Mouse (Mus musculus): ENCODE results near the gene Sec14l5. TPM values are rescaled to one million over a fixed set of nuclear protein-coding genes. Genes with fewer than 3 reads are reported as not detected.
A peak's percentile ranks its signal among the peaks of the same experiment; 100 is the strongest.
"Not testable (repeated sequence)": the region's sequence is repeated elsewhere in the genome, so short reads cannot be mapped to it uniquely, and the experiment has no call there.

The Sec14l5 gene
- total RNA-seq, 2 experiments from 2014 or later, result 10.9 to 12.9 TPM

GRCm38 (mm10) chr16:5214126-5214525 lies 67.2 kb downstream of the Sec14l5 start:
- no peak for DNase-seq (ENCODE audit: low spot score)

GRCm38 (mm10) chr16:5216686-5217085 lies 69.8 kb downstream of the Sec14l5 start:
- no peak for DNase-seq (ENCODE audit: low spot score)

DNA sequence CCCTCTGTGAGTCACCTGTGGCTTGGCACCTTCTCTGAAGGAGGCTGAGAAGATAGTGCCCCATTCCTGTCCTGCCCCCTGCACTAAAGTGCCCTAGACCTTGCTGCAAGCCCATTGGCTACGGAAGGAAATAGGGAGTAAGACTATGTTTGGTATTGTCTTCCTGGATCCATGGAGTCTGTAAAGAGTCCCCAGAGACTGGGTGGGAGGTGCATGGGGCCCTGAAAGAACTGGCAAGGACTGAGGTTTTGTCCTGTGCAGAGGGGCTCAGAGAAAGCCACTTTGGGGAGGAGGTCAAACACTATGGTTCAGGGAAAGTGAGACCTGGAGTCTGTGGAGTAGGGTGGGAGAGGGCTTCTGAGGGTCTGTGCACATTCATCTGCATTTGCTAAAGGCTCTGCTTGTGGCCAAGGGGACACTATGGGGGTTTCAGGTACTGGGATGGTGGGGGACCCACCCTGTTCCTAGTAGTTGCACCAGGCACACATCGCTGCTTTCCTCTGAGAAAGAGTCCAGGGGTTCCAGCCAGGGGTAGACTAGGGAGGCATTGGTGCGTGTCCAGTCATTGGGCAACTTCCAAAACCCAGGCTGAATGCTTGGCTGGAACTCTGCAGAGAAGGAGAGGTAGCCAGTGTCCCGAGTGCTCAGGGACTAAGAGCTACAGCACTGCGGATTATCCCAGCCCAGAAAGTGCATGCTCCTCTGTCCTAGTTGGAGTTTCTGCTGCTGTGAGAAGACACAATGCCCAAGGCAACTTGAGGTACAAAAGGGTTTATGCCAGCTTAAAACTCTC lies 70.6 kb downstream of the Sec14l5 start:
- no peak for DNase-seq (ENCODE audit: low spot score)

DNA sequence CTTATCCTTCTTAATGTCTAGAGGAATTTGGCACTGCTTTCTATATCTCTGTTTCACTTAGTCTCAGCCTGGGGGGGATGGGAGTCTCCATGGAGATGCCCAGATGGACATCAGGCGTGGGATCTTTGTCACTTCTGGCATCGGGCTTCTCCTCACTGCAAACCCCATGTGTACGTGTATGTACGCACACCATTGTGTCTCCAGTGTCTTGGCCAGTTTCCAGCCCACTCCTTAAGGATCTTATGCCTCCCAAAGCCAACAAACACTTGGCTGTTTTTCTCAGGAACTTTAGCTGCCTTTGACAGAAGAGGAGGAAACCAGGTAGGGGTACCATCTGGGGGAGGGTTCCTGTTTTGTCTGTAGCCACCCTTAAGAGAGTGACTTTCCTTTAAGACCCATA lies 74.5 kb downstream of the Sec14l5 start:
- no peak for DNase-seq (ENCODE audit: low spot score)

GRCm38 (mm10) chr16:5222140-5222539 lies 75.2 kb downstream of the Sec14l5 start, which contains the start of gene AU021092:
AU021092 (minus strand) TSS chr16:5222299.
- no peak for DNase-seq (ENCODE audit: low spot score)

GRCm38 (mm10) chr16:5226534-5226933 lies 79.6 kb downstream of the Sec14l5 start:
- DNase-seq (ENCODE audit: low spot score), result not testable (repeated sequence)

DNA sequence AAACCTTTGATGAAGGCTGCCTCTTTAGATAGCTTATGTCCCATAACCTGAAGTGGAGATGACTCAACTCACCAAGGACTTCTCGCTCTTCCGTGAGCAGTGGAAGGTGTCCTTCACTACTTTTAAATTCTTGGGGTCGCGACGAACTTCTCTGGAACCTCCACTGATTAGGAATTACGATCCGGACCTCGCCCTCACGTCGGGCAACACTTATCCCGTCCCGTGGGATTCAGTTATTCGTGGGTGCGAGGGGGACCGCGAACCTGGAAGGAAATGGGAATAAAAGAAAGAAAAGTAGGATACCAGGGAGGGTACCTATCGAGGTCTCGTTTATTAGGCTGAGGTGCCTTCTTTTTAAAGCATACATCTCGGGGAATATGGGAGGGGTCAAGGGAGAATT lies 80.6 kb downstream of the Sec14l5 start:
- not testable (repeated sequence) for DNase-seq (ENCODE audit: low spot score)

GRCm38 (mm10) chr16:5228103-5228502 lies 81.2 kb downstream of the Sec14l5 start:
- DNase-seq (ENCODE audit: low spot score), result not testable (repeated sequence)

GRCm38 (mm10) chr16:5232982-5233381 lies 86.1 kb downstream of the Sec14l5 start:
- DNase-seq (ENCODE audit: low spot score), result no peak

DNA sequence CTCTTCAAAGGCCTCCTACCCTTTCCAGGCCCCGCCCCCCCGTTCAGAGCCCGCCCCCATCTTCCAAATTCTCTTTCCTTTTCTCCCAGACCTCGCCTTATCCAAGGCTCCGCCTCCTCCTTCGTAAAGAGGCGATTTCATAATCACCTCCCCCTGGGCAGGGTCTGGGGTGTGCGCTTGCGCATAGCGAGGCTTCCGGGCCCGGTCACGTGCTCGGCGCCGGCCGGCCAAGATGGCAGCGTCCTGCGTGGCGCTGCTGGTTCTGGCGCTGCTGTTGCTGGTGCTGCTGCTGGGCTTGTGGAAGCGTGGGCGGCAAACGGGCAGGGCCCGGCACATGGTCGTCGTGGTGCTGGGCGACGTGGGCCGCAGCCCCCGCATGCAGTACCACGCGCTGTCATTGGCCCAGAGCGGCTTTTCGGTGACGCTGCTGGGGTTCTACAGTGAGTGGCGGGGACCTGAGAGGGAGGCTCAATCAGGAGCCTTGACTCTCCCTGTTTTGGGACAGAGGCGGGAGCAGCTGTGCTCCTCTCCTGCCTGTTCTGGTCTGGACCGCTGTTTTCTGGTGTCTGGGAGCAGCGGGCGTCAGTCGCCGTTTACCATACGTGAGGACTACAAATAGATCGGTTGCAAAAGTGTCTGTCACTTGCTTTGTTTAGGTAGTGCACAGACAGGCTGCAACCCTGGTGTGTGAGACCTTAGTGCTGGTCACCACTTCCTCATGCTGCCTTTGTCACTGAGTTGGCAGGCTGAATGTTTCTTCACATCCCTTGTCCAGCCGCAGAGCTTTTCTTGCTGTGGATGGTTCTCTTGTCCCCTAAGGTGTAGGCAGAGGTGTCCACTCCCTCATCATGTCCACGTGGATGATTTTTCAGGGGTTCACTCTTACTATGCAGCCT lies 86.8 kb downstream of the Sec14l5 start, which contains the start of gene Alg1:
Gene Alg1, plus strand, starts transcription at position 204 of the 896 bp plus-strand sequence.
- peak; percentile 95 for DNase-seq (ENCODE audit: low spot score)

Small RNA genes within 50 kb of the gene (microRNA-seq; reads per million reads assigned to microRNA genes)
- not detected for gene Gm23689
- not detected for gene Gm26095
- not detected for gene Mir6364

Other genes starting within 250 kb of the Sec14l5 start
- gene Nudt16l1, start 208.3 kb upstream of the Sec14l5 start, total RNA-seq (2021), result 10 to 100 TPM; 10.1 to 12.5 TPM
- gene Anks3, start 182.9 kb upstream of the Sec14l5 start, total RNA-seq (2021), result 10 to 100 TPM in 1 of 2 experiments, 1 to 10 TPM in 1; 9.2 to 10.7 TPM
- gene Sept12, start 149.3 kb upstream of the Sec14l5 start, total RNA-seq (2021), result not detected
- gene Smim22, start 139.8 kb upstream of the Sec14l5 start, total RNA-seq (2021), result not detected
- 1 to 10 TPM; 4.9 to 5.7 TPM for gene Rogdi, start 133.6 kb upstream of the Sec14l5 start, total RNA-seq (2021)
- 10 to 100 TPM; 28.9 to 32.3 TPM for gene Glyr1, start 97.2 kb upstream of the Sec14l5 start, total RNA-seq (2021)
- gene Ubn1, start 97.1 kb upstream of the Sec14l5 start, total RNA-seq (2021), result 10 to 100 TPM; 19.5 to 23.9 TPM
- 1 to 10 TPM; 3.1 to 3.6 TPM for gene Ppl, start 14.7 kb upstream of the Sec14l5 start, total RNA-seq (2021)
- 1 to 10 TPM; 6.9 TPM for gene Nagpa, start 56.9 kb downstream of the Sec14l5 start, total RNA-seq (2021)
- 1 to 10 TPM; 2.6 to 3.8 TPM for gene AU021092, start 75.2 kb downstream of the Sec14l5 start, total RNA-seq (2021)
- gene Alg1, start 86.5 kb downstream of the Sec14l5 start, total RNA-seq (2021), result 10 to 100 TPM in 1 of 2 experiments, 1 to 10 TPM in 1; 8.8 to 10.7 TPM
- 1 to 10 TPM; 6.5 to 6.9 TPM for gene Eef2kmt, start 108.9 kb downstream of the Sec14l5 start, total RNA-seq (2021)

Measured in gastrocnemius, adult 18-20 months (tissue).